Mouse (Mus musculus) limb, embryonic 13.5 days (tissue): ENCODE results near the gene H6pd. TPM values are rescaled to one million over a fixed set of nuclear protein-coding genes. Genes with fewer than 3 reads are reported as not detected.

Experiments used
- ATAC-seq: fragments of 200-750 bp; cut with Nextera tagmentation; 2 replicates; pipeline ENCODE4 v1.8.0; 2017; ENCODE audit warnings: low read depth, moderate number of reproducible peaks, moderate TSS enrichment; ENCODE audit not compliant: low FRiP score
- H3K27ac ChIP-seq: fragments of 300-500 bp; sonication (generic); 2 replicates; pipeline ENCODE4 v1.5.1; 2015; ENCODE audit warnings: inconsistent platforms, mild to moderate bottlenecking, moderate library complexity
- H3K27me3 ChIP-seq: fragments of 300-500 bp; sonication (generic); 2 replicates; pipeline ENCODE4 v1.6.1; 2015; ENCODE audit warnings: mild to moderate bottlenecking, inconsistent platforms
- H3K36me3 ChIP-seq: fragments of 300-500 bp; sonication (generic); 2 replicates; pipeline ENCODE4 v1.6.1; 2015; ENCODE audit warnings: inconsistent platforms, mild to moderate bottlenecking, moderate library complexity
- H3K4me1 ChIP-seq: fragments of 300-500 bp; sonication (generic); 2 replicates; pipeline ENCODE4 v1.6.1; 2015; ENCODE audit warnings: inconsistent platforms
- H3K4me2 ChIP-seq: fragments of 300-500 bp; sonication (generic); replicated peaks from 2 replicates; pipeline ENCODE4 v1.6.1; 2015; ENCODE audit warnings: inconsistent platforms, mild to moderate bottlenecking, moderate library complexity
- H3K4me3 ChIP-seq: fragments of 300-500 bp; sonication (generic); 2 replicates; pipeline ENCODE4 v1.5.1; 2015; ENCODE audit warnings: moderate library complexity, mild to moderate bottlenecking, inconsistent platforms
- H3K9ac ChIP-seq: fragments of 300-500 bp; sonication (generic); 2 replicates; pipeline ENCODE4 v1.6.1; 2015; ENCODE audit warnings: mild to moderate bottlenecking, inconsistent platforms
- H3K9me3 ChIP-seq: fragments of 300-500 bp; sonication (generic); 2 replicates; pipeline ENCODE4 v1.6.1; 2016; ENCODE audit warnings: inconsistent platforms
- WGBS: fragments of 180-500 bp; shearing (Covaris S2); methylation state at CpG from one replicate; pipeline ENCODE4 v1.1.7; 2015; 5-methylcytosine and 5-hydroxymethylcytosine counted together
- polyA plus RNA-seq: library from polyadenylated mRNA; unstranded; fragments of >200 nt; fragmentation: Nextera tagmentation; extraction: Ambion mirVana; gene quantifications from 2 replicates; pipeline ENCODE4 v1.2.1, GENCODE M21; 2015

Gene H6pd
- polyA plus RNA-seq, 1 experiment from 2014 or later = 11.1 TPM

DNA sequence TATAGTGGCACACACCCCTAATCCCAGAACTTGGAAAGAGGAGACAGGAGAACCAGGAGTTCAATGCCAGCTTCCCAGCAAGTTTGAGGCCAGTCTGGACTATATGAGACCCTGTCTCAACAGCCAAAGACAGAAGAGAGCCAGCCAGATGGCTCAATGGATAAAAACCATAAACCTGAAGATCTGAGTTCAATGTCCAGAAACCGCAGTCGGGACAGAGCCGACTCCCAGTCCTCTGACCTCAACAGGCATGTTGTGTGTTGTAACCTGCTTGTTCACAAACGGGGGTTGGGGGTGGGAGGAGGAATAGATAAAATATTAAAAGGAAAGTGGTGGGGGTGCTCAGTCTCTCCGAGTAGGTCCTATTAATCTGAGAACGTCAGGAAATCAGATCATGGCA lies 43.6 kb downstream of the H6pd start:
- no peaks in the 10 kb centered on the region for H3K36me3 ChIP-seq
- 48% methylated on average over 6 of the region's 6 CpGs for whole genome bisulfite sequencing
- peaks cover 42% of the 10 kb centered on the region for H3K4me1 ChIP-seq
- H3K27me3 ChIP-seq = no peaks in the 10 kb centered on the region
- H3K9ac ChIP-seq = no peak overlapping the region
- no peaks in the 10 kb centered on the region for H3K9me3 ChIP-seq
- no peak overlapping the region for H3K27ac ChIP-seq
- no peak overlapping the region for H3K4me2 ChIP-seq
- no peak overlapping the region for H3K4me3 ChIP-seq
- no peak for ATAC-seq

DNA sequence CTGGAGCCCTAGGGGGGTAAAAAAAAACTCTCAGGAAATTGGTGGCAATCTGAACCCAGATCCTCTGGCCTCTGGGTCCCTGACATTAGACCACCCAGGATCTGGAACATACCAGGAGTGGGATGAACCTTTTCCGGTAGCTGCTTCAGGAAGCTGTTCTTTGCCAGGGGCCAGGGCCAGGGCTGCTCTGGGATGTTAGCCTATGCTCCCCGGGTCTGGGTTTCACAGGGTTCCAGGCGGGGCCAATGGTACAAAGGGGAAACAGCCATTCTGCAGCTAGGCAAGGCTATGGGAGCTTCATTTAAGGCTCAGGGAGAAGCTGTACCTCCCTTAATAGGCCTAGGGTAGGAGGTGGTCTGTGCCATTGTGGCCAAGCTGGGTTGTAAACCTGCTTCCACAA lies 44.1 kb downstream of the H6pd start:
- no peaks in the 10 kb centered on the region for H3K27me3 ChIP-seq
- no peak for ATAC-seq
- WGBS = 29% methylated on average over 3 of the region's 3 CpGs
- no peak overlapping the region for H3K4me2 ChIP-seq
- H3K4me1 ChIP-seq = peaks cover 42% of the 10 kb centered on the region
- H3K4me3 ChIP-seq = no peak overlapping the region
- H3K36me3 ChIP-seq = no peaks in the 10 kb centered on the region
- H3K27ac ChIP-seq = no peak overlapping the region
- H3K9ac ChIP-seq = no peak overlapping the region
- no peaks in the 10 kb centered on the region for H3K9me3 ChIP-seq

DNA sequence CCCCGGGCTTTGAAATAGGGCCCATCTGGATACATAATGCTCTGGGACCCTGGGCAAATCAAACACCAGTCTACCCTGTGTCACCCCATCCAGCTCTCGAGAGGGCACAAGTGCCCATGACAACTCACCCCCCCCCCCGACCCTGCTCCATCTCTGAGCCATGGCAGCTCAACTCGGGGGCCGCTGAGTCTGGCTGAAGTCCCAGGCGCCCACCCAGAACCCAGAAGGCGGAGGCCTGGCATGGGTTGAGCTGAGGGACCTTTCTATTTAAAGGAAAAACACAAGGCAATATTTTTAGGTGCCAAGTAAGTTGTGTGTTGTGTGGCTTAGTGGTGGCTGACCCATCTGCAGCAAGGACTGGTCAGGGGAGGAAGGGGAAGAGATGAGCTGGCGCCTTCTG lies 44.5 kb downstream of the H6pd start:
- H3K4me3 ChIP-seq = no peak overlapping the region
- ATAC-seq = no peak
- peaks cover 41% of the 10 kb centered on the region for H3K4me1 ChIP-seq
- no peaks in the 10 kb centered on the region for H3K36me3 ChIP-seq
- no peak overlapping the region for H3K27ac ChIP-seq
- 67% methylated on average over 8 of the region's 8 CpGs for WGBS
- H3K4me2 ChIP-seq = no peak overlapping the region
- H3K9ac ChIP-seq = no peak overlapping the region
- no peaks in the 10 kb centered on the region for H3K27me3 ChIP-seq
- no peaks in the 10 kb centered on the region for H3K9me3 ChIP-seq

DNA sequence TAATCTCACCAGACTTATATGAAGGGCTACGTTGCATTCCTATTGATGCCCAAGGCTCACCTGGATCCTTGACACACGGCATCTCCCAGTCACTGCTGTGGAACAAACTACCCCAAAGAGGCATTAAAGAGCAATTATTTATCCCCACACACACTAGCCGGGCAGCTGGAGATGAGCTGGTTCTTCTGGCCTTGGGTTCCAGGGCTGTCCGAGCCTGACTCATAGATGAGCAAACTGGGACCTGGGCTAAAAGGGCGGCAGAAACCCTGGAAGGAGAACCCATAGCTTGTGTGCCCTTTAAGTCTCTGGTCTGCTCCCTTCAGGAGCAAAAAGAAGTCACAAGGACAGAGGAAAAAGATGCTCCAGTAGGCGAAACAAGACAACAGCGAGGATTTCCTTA lies 48.4 kb downstream of the H6pd start:
- Histone ChIP-seq H3K9ac (no peak overlapping the region), H3K9me3 (no peaks in the 10 kb centered on the region), H3K27ac (no peak overlapping the region), H3K4me2 (no peak overlapping the region), H3K4me1 (peaks cover 26% of the 10 kb centered on the region), H3K27me3 (peaks cover 18% of the 10 kb centered on the region), H3K4me3 (no peak overlapping the region), H3K36me3 (no peaks in the 10 kb centered on the region)
- WGBS = 89% methylated on average over 7 of the region's 7 CpGs
- no peak for ATAC-seq

DNA sequence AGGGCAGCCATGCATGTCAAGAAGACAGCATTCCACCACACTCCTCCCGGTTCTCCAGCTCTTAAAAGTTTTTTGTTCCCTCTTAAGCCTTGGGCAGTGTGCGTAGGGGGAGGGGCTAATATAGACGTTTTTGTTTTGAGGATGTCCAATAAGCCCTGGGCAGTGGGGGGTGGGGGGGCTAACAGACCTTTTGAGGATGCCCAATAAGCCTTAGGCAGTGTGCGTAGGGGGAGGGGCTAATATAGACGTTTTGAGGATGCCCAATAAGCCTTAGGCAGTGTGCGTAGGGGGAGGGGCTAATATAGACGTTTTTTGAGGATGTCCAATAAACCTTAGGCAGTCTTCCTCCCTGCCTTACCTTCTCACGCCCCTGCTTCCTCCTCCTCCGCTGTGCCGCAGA lies 49.0 kb downstream of the H6pd start:
- Histone ChIP-seq H3K4me1 (peaks cover 21% of the 10 kb centered on the region), H3K27me3 (peaks cover 18% of the 10 kb centered on the region), H3K9me3 (no peaks in the 10 kb centered on the region), H3K27ac (no peak overlapping the region), H3K36me3 (no peaks in the 10 kb centered on the region), H3K4me2 (no peak overlapping the region), H3K4me3 (no peak overlapping the region), H3K9ac (no peak overlapping the region)
- WGBS = 57% methylated on average over 10 of the region's 10 CpGs
- no peak for ATAC-seq

DNA sequence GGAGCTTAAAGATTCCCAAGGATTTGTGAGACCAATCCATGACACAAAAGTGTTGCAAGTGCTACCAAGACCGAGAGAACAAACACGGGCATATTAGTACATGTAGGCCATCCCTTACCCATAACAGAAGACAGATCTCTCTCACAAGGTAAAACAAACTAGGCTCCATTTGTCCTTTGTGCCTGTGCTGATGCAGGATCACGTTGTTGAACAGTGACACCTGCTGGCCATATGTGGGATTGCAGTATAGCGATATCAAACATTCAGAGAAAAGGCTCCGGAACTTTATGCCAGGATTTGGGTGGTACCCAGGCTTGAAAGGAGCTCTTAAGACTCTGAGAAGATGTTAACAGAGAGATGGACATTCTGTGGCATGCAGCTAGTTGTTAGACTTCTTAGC lies 50.3 kb downstream of the H6pd start:
- Histone ChIP-seq H3K36me3 (no peaks in the 10 kb centered on the region), H3K9ac (no peak overlapping the region), H3K4me3 (no peak overlapping the region), H3K27me3 (peaks cover 18% of the 10 kb centered on the region), H3K4me1 (peaks cover 14% of the 10 kb centered on the region), H3K27ac (no peak overlapping the region), H3K9me3 (no peaks in the 10 kb centered on the region), H3K4me2 (no peak overlapping the region)
- ATAC-seq = no peak
- 4% methylated on average over 5 of the region's 5 CpGs for WGBS

DNA sequence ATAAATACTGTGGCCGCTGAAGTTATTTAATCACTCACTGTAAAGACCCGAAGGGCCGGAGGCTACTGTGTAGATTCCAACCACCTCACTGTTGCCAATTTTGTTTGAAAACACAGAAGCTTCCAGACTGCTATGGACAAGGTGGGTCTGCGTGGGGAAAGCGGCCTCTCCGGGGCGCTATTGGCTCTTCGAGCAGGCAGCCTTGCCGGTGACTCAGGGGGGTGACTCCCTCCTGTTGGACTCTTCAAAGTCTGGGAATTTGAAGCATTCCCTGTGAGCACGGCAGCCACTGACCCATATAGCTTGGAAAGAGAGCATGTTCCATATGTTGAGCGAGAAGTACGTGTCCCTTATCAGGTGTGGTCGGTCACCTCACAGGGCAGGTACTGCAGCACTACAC lies 52.8 kb downstream of the H6pd start:
- no peak for ATAC-seq
- Histone ChIP-seq H3K36me3 (0 out of 2 replicates have a peak, but pooled peaks cover 1% of the 10 kb centered on the region), H3K9ac (no peak overlapping the region), H3K27ac (no peak overlapping the region), H3K4me2 (peak overlapping the region; percentile 97), H3K4me3 (no peak overlapping the region), H3K4me1 (peaks cover 35% of the 10 kb centered on the region), H3K27me3 (peaks cover 18% of the 10 kb centered on the region), H3K9me3 (no peaks in the 10 kb centered on the region)
- WGBS = 41% methylated on average over 13 of the region's 13 CpGs

DNA sequence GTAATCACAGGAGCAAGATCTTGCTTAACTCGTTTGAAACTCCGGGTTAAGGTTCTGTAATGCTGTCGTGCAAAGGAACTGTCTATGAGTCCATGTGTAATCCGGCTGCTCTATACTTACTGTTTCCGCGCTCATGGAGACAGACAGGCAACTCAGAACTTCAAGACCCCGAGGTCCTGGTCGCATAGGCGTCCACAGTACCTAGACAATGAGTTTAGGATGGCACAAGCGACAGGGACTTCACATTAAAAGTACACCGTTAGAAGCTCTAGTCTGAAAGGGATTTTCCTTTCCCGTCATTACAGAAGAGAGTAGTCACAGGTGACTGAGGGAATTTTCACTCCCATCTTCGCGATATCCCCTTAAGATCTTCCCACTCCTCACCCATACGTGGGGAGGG lies 53.2 kb downstream of the H6pd start:
- ATAC-seq = no peak
- Histone ChIP-seq H3K4me1 (peaks cover 37% of the 10 kb centered on the region), H3K9me3 (no peaks in the 10 kb centered on the region), H3K4me2 (peak overlapping the region; percentile 97), H3K27me3 (peaks cover 18% of the 10 kb centered on the region), H3K9ac (0 out of 2 replicates have a peak overlapping the region, but pooled peaks have one; percentile 14), H3K27ac (no peak overlapping the region), H3K36me3 (0 out of 2 replicates have a peak, but pooled peaks cover 3% of the 10 kb centered on the region), H3K4me3 (peak overlapping the region; percentile 83)
- 17% methylated on average over 15 of the region's 15 CpGs for WGBS

DNA sequence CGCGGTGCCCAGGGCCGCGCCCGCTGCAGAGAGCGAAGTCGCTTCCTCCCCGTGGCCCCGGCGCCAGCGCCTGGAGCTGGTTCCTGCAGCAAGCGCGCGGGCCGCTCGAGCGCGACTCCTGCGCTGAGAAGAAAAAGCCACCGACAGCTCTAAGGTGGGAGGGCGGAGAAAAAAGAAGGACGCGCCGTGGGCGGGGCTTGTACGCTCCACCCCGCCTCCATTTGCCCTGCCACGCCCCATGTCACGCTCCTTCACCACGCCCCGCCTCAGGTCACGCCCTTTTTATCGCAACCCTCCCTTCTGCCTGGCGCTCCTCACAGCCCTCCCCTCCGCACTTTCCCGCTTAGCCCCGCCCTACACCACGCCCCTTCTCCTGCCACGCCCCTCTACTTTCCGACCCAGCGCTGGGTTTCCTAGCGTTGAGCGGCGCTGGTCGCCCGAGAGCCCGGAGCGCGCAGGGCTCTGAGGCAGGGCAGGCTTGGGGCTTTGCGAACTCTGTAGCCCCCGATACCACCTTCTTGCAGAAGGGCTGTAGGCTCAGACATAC lies 53.9 kb downstream of the H6pd start, which contains the start of gene Spsb1:
TSS of gene Spsb1 (minus strand) at position 151 of the 547 bp plus-strand sequence.
- H3K9me3 ChIP-seq = no peaks in the 10 kb centered on the region
- H3K9ac ChIP-seq = peak within 1 kb of the TSS; percentile 87
- WGBS = under 1% methylated on average over 40 of the region's 51 CpGs
- H3K4me1 ChIP-seq = peaks cover 42% of the 10 kb centered on the region
- peaks cover 18% of the 10 kb centered on the region for H3K27me3 ChIP-seq
- peak within 1 kb of the TSS; percentile 97 for H3K4me2 ChIP-seq
- 0 out of 2 replicates have a peak, but pooled peaks cover 3% of the 10 kb centered on the region for H3K36me3 ChIP-seq
- H3K4me3 ChIP-seq = peak within 1 kb of the TSS; percentile 83
- ATAC-seq = peak; percentile 87
- peak within 1 kb of the TSS; percentile 72; the same call in 1 of the 2 replicates for H3K27ac ChIP-seq

DNA sequence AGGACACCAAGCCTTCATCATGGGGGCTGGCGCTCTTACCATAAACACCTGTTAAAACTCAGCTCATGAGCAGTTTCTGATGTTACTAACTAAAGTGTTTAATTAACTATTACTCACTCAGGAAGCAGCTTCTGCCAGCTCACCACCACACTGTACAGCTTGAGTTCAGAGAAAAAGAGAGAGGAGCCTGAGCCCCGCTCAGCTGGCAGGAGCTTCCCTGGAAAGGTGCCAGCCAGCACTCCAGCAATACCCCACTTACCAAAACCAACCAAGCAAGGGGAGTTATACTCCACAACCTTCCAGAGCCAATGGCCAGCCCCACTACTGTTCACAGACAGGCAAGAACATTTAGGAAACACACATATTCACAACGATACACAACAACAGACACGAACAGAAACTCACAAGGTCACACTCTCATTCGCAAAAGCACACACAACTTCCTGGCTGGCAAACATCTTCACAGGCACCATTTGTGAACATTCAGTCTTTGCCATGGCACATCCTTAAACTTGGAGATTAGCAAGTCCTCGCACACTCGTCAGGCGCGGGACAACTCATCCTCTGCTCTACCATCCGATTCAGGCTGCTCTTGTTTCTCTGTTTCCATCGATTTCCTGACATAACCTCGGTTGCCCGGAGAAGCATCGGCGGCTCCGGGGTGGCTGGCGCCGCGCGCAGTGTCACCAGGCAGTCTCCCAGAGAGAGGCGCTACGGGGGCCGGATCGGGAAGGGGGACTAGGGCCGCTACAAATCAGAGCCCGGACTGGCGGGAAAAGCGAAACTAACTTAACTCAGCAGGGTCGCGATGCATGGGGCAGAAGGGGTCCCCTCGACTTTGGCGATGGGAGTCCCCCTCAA lies 55.0 kb downstream of the H6pd start:
- Histone ChIP-seq H3K9ac (peak overlapping the region; percentile 87), H3K4me3 (peak overlapping the region; percentile 83), H3K9me3 (no peaks in the 10 kb centered on the region), H3K4me1 (peaks cover 54% of the 10 kb centered on the region), H3K4me2 (peak overlapping the region; percentile 97), H3K36me3 (0 out of 2 replicates have a peak, but pooled peaks cover 3% of the 10 kb centered on the region), H3K27ac (peak overlapping the region; percentile 72; the same call in 1 of the 2 replicates), H3K27me3 (peaks cover 18% of the 10 kb centered on the region)
- no peak for ATAC-seq
- WGBS = 5% methylated on average over 32 of the region's 32 CpGs

DNA sequence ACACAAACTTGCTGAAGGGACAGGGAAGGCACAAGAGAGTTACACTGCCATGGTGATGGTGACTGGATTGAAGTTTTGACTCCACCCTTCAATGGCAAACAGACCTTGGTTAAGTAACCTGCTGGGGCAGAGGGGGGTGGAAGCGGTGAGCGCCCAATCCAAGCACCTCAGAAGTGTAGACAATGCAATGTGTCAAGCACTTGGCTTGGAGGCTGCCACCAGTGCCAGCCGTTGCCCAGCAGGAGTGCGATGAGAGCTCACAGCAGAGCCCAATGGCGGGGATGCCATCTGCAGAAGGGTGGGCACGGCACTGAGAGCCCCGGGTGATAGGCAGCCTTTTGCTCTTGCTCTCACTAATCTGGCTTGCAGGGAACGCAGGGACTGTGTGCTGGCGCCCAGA lies 56.6 kb downstream of the H6pd start:
- no peak overlapping the region for H3K4me3 ChIP-seq
- no peak overlapping the region for H3K27ac ChIP-seq
- H3K9me3 ChIP-seq = no peaks in the 10 kb centered on the region
- H3K4me2 ChIP-seq = peak overlapping the region; percentile 97
- no peak for ATAC-seq
- 0 out of 2 replicates have a peak, but pooled peaks cover 3% of the 10 kb centered on the region for H3K36me3 ChIP-seq
- no peak overlapping the region for H3K9ac ChIP-seq
- H3K4me1 ChIP-seq = peaks cover 65% of the 10 kb centered on the region
- peaks cover 18% of the 10 kb centered on the region for H3K27me3 ChIP-seq
- whole genome bisulfite sequencing = 89% methylated on average over 9 of the region's 9 CpGs

DNA sequence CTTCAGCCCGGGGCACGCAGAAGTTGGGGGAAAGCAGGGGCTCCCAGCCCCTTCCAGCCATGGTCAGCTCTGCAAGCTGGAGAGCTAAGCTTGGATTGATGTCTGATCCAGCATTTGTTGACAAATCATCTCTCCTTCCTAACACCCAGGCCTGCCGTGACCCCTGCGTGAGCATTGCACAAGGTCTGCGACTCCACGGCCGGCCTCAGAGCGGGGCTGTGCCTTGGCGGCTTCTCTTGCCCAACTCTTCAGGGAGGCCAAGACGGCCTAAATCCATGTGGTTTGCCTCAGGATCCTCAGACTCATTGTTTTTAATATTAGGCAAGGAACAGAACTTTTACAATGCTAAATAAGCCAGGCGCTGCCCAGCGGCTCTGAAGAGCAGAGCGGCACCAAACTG lies 57.6 kb downstream of the H6pd start:
- H3K9me3 ChIP-seq = no peaks in the 10 kb centered on the region
- peaks cover 74% of the 10 kb centered on the region for H3K4me1 ChIP-seq
- WGBS = 86% methylated on average over 13 of the region's 13 CpGs
- peaks cover 8% of the 10 kb centered on the region for H3K27me3 ChIP-seq
- no peak overlapping the region for H3K4me2 ChIP-seq
- H3K36me3 ChIP-seq = 0 out of 2 replicates have a peak, but pooled peaks cover 3% of the 10 kb centered on the region
- no peak for ATAC-seq
- H3K27ac ChIP-seq = no peak overlapping the region
- H3K9ac ChIP-seq = no peak overlapping the region
- no peak overlapping the region for H3K4me3 ChIP-seq
